Mouse (Mus musculus): Measurements from ENCODE around the gene Bckdha.

GRCm38 (mm10) chr7:25624851-25625250, 33.9 kb downstream of the Bckdha start:
- TF ChIP-seq POLR2A (IDR thresholded peaks at IDR 0.05; ENCODE audit: borderline replicate concordance, insufficient read depth, low read length) (no peak), CTCF (IDR thresholded peaks at IDR 0.05; ENCODE audit: borderline replicate concordance, insufficient read depth, low read depth, low read length) (no peak)
